Mouse (Mus musculus) brain, embryonic 14.5 days (tissue): Measurements from ENCODE around the gene Ankrd11.

Experiments
- CTCF ChIP-seq: fragments of 200-500 bp; IDR thresholded peaks from 2 replicates; pipeline ENCODE4 v1.5.1; 2012; ENCODE audit warnings: inconsistent platforms, mild to moderate bottlenecking, moderate library complexity, borderline replicate concordance; ENCODE audit not compliant: insufficient read depth, insufficient read length; ENCODE audit errors: extremely low read depth
- POLR2A ChIP-seq: fragments of 200-500 bp; IDR thresholded peaks from 2 replicates; pipeline ENCODE4 v1.6.1; 2012; ENCODE audit warnings: mild to moderate bottlenecking, inconsistent platforms, borderline replicate concordance; ENCODE audit not compliant: poor library complexity, insufficient read depth, insufficient read length, severe bottlenecking; ENCODE audit errors: extremely low read depth

- no peak for TF ChIP-seq CTCF
- no peak for TF ChIP-seq POLR2A
Measured at GRCm38 (mm10) chr8:122933973-122934372, 108.1 kb downstream of the Ankrd11 start.
